Mouse (Mus musculus) monocyte, adult 5-6 weeks (primary cell): ENCODE measurements at regions not wholly inside any gene's neighbourhood (a gene's known extent, or its start where the extent isn't known, plus 50 kb on each side); places are given as distances from the start of the nearest gene placed in this dataset.
"Not testable (repeated sequence)": the region's sequence is repeated elsewhere in the genome, so short reads cannot be mapped to it uniquely, and the experiment has no call there.

Experiments used
- ATAC-seq: fragments of 153-309, 156-312 bp; replicated peaks from 2 replicates; pipeline ENCODE4 v1.8.0; 2017; ENCODE audit warnings: mild to moderate bottlenecking; ENCODE audit not compliant: low TSS enrichment, insufficient number of reproducible peaks, severe bottlenecking, poor library complexity, low FRiP score

DNA sequence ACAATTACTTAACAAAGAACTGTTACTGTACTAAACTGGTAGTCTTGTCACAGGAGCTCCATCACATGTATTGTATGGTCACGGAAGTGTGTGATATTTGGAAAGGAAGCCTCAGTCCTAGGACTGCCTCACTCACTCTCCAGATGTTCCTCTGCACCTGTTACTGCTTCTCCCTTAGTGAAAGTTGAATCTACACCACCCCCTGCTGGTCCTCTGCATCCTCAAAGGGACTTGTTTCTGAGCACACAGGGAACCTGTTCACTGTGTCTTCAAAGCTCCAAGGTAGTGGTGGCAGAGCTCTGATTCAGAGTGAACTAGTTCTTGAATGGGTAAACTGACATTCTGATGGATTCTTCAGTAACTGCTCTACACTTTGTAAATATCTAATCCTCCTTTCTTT, 391.7 kb upstream of the Zfp386 start:
- ATAC-seq = no peak

DNA sequence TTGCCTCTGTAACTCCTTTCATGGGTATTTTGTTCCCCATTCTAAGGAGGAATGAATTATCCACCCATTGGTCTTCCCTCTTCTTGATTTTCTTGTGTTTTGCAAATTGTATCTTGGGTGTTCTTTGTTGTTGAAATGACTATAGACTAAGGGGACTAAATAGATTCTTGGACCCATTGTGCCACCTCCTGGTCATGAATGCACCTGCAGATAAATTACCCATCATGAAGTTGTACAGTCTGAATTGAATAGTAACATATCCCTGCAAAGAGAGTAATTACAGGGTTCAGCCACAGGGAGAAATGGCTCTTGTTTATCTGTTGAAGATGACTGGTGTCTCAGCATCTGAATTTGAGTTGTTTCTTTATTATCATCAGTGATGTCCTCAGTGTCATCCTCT, 383.4 kb upstream of the Zfp386 start:
- not testable (repeated sequence) for ATAC-seq

DNA sequence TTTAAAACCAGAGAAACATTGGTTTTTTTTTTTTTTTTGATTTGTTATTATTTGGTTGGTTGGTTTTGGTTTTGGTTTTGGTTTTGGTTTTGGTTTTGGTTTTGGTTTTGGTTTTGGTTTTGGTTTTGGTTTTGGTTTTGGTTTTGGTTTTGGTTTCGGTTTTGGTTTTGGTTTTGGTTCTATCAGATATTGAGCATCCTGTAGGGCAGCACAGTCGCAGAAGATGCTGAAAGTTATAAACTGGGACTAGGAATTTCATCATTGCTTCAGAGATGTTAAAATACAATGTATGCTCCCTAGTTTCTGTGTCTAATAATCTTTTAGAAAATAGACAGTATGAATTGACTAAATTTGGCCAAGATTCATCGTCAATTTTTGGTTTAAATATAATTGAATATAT, 375.8 kb upstream of the Zfp386 start:
- ATAC-seq = not testable (repeated sequence)

DNA sequence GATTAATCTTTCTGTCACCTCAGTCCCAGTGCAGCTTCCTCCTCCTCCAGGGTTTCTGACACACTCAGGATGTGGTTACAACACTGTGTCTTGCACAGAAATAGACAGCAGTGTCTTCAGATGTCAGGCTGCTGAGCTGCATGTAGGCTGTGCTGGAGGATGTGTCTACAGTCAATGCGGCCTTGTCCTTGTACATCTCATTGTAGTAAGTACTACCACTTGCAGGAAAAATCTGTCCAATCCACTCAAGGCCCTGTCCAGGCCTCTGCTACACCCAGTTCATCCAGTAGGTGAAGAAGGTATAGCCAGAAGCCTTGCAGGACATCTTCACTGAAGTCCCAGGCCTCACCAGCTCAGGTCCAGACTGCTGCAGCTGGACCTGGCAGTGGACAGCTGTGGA, 355.7 kb upstream of the Zfp386 start:
- ATAC-seq = no peak

DNA sequence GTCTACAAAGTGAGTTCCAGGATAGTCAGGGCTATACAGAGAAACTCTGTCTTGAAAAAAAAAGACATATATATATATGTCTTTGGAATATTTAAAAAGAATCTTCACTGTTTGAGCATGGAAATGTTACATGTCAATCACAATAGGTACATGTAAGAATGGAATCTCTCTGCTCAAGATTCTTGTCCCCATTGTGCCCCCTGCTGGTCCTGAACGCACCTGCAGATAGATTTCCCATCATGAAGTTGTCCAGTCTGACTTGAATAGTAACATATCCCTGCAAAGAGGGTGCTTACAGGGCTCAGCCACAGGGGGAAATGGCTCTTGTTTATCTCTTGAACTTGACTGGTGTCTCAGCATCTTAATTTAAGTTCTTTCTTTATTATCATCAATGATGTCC, 337.7 kb upstream of the Zfp386 start:
- ATAC-seq = not testable (repeated sequence)

DNA sequence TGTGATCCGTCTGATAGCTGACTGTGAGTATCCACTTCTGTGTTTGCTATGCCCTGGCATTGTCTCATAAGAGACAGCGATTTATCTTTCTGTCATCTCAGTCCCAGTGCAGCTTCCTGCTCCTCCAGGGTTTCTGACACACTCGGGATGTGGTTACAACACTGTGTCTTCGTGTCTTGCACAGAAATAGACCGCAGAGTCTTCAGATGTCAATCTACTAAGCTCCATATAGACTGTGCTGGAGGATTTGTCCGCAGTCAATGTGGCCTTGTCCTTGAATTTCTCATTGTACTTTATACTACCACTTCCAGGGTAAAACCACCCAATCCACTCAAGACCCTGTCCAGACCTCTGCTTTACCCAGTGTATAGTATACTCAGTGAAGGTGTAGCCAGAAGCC, 305.5 kb upstream of the Zfp386 start:
- not testable (repeated sequence) for ATAC-seq

DNA sequence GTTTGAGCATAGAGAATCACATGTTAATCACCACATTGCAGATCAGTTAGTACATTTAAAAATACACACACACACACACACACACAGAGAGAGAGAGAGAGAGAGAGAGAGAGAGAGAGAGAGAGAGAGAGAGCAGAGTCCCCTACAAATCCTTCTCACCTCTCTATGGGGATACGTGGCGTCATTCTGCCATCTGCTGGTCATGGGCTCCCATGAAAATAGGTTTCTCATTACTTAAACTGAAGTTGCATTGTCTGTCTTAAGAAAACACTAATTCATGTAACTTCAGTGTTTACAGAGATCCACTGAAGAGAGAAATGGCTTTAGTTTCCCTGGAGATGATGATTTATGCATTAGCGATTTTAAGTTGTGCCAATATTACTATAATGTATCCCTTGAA, 297.9 kb upstream of the Zfp386 start:
- not testable (repeated sequence) for ATAC-seq

DNA sequence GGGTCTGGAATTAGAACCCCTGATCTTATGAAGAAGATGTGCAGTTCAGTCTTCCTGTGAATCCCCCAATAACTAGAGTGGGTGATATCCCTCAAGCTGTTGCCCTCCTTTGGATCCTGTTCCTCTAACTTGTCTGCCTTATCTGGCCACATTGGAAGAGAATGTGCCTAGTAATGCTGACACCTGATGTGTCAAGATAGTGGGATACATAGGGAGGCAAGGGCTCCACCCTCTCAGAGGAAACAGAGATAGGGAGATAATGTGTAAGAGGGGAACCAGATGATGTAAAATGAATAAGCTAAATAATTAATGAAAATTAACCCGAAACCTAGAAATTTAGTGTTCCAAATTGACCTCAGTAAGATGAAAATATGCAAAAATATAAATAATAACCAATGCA, 294.4 kb upstream of the Zfp386 start:
- not testable (repeated sequence) for ATAC-seq

DNA sequence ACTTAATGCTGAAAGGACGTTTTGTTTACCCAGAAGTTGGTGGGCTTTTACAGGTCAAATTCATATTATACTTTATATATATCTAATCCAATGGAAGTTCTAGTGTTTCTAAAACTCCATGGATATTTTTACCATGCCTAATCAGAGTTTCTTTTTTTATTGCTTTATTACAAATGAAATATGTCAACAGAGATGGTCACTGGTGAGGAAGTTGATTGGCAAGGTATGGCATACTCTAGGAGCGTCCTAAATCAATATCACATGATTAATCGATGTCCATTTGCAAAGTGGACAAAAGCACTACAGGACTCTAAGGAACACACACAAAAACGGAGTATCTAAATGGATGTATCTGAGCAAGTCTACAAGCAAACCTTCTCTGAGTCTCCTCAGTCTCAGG, 290.0 kb upstream of the Zfp386 start:
- not testable (repeated sequence) for ATAC-seq

DNA sequence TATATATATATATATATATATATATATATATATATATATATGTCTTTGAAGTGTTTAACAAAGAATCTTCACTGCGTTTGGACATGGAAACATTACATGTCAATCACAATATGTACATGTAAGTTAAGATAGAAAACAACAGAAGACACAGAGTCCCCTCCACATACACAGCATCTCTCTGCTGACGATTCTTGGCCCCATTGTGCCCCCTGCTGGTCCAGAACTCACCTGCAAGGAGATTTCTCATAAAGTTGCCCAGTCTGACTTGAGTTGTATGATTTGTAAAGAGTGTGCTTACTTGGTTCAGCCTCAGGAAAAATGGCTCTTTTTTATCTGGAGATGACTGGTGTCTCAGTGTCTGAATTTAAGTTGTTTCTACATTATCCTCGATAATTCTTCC, 288.5 kb upstream of the Zfp386 start:
- ATAC-seq = not testable (repeated sequence)

DNA sequence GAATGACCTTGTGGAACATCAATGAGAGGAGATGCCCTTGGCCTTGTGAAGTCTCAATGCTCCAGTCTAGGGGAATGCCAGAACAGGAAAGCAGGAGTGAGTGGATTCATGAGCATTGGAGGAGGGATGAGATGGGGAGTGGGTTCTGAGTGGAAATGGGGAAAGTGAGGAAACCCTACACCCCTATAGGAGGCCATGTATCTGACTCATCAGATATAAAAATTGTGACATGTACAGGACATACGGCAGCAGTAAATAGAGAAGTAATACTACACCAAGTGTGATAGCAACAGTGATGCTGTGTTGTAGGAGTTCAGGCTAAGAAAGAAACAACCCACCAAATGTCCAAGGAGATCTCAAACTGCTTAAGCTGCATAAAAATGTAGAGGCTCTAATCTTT, 285.8 kb upstream of the Zfp386 start:
- ATAC-seq = not testable (repeated sequence)

DNA sequence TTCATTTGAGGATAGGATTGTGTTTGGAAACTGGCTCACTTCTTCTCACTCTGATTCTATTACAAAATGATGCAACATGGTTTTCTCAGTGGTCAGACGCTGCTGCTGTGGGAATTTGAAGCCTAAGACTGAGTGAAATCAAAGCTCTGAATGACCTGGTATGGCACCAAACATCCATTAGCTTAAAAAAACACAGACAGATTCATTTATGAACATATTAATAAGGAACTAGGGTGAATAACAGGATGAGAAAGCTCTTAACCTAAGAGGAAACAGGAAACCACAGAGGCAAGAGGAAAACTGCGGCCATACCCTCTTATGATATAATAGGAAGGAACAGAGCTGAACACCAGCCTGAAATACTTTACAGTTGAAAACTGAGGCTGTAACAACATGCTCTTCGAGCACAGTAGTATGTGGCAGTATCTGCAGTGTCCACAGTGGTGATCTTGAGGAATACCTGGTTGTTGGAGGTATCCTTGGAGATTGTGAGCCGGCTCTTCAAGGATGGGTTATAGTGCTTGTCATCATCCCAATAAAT, 282.5 kb upstream of the Zfp386 start:
- not testable (repeated sequence) for ATAC-seq

DNA sequence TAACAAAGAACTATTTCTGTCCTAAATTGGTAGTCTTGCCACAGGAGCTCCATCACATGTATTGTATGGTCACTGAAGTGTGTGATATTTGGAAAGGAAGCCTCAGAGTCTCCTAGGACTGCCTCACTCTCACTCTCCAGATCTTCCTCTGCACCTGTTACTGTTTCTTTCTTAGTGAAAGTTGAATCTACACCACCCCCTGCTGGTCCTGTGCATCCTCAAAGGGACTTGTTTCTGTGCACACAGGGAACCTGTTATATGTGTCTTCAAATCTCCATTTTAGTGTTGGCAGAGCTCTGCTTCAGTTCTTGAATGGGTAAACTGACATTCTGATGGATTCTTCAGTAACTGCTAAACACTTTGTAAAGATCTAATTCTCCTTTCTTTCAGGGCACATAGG, 276.3 kb upstream of the Zfp386 start:
- not testable (repeated sequence) for ATAC-seq

DNA sequence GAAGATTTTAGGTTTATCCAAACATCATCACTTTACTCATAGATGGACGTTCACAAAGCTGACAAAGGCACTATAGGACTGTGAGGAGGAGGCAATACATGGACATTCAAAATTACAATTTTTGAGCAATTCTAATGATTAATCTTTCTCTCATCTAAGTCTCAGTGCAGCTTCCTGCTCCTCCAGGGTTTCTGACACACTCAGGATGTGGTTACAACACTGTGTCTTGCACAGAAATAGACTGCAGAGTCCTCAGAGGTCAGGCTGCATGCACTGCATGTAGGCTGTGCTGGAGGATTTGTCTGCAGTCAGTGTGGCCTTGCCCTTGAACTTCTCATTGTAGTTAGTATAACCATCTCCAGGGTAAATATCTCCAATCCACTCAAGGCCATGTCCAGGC, 257.2 kb upstream of the Zfp386 start:
- ATAC-seq = not testable (repeated sequence)

DNA sequence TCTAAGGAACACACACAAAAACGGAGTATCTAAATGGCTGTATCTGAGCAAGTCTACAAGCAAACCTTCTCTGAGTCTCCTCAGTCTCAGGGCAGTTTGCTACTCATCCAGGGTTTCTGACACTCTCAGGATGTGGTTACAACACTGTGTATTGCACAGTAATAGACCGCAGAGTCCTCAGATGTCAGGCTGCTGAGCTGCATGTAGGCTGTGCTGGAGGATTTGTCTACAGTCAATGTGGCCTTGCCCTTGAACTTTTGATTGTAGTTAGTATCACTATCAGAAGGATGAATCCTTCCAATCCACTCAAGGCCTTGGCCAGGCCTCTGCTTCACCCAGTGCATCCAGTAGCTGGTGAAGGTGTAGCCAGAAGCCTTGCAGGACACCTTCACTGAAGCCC, 245.0 kb upstream of the Zfp386 start:
- ATAC-seq = not testable (repeated sequence)

DNA sequence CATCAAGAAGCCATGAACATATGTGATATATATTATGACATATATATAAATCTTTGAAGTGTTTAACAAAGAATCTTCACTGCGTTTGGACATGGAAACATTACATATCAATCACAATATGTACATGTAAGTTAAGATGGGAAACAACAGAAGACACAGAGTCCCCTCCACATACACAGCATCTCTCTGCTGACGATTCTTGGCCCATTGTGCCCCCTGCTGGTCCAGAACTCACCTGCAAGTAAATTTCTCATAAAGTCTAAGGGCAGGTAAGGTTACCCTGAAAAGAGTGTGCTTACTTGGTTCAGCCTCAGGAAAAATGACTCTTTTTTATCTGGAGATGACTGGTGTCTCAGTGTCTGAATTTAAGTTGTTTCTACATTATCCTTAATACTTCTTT, 243.8 kb upstream of the Zfp386 start:
- not testable (repeated sequence) for ATAC-seq

DNA sequence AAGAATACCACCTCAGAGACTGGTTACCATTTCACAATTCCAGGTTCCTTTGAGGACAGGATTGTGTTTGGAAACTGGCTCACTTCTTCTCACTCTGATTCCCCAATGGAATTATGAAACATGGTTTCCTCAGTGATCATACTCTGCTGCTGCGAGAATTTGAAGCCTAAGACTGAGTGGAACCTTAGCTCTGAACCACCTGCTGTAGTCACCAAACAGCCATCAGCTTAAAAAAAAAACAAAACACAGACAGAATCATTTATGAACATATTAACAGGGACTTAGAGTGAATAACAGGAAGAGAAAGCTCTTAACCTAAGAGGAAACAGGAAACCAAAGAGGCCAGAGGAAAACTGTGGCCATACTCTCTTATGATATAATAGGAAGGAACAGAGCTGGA, 239.5 kb upstream of the Zfp386 start:
- no peak for ATAC-seq
